ENCODE assay signal across 20 mouse cellular contexts in the genomic region with DNA sequence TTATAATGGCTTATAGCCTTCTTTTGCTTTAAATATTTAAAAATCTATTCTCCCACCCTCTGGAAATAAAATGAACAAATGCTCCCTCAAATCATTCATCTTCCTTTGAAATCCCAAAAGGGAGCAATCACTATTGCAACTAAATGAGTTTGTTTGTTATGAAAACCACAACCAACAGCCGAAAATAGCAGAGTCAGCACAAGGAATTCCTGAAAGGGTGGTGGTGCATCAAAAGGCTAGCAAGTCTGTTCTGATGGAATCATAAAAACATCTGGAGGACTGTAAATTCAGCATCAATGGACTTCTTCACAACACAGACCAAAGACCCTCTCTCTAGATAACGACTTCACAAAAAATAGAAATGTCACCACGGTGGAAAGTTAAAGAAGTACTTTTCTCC. TPM values are rescaled to one million over a fixed set of nuclear protein-coding genes. Genes with fewer than 3 reads are reported as not detected.
DNase-seq lines count a peak whose midpoint lies in the region; ATAC-seq and TF ChIP-seq lines count a peak whose summit lies in the region.
"Had no signal": no experiment of that assay in that cellular context is flagged by ENCODE, and none has a peak within 500 bp of the region (broad histone marks: within the 10 kb centered on the region; RNA-seq: fewer than 3 reads in every experiment).

No protein-coding gene starts in this region.

- TF ChIP-seq EP300 in CH12.LX (IDR thresholded peaks at IDR 0.05; ENCODE audit: low read length): no peak

- H3K4me2 ChIP-seq in forebrain, postnatal 0 days (ENCODE audit: low read depth): no peak overlapping the region
- H3K4me2 ChIP-seq in forebrain, embryonic 12.5 days: no peak overlapping the region
- H3K4me2 ChIP-seq in intestine, postnatal 0 days (replicated peaks; ENCODE audit: low read depth): peak overlapping the region; percentile 25
- H3K4me2 ChIP-seq in intestine, embryonic 16.5 days (ENCODE audit: low read depth, low read length): no peak overlapping the region
- no peak overlapping the region for H3K4me2 ChIP-seq in CH12.LX (ENCODE audit: insufficient read depth, low read depth, poor library complexity, severe bottlenecking)
- H3K4me2 ChIP-seq: embryonic facial prominence, embryonic 13.5 days; forebrain, embryonic 13.5 days; heart, embryonic 12.5 days had no signal

- no peak overlapping the region for H3K9ac ChIP-seq in forebrain, postnatal 0 days
- H3K9ac ChIP-seq in forebrain, embryonic 12.5 days: no peak overlapping the region
- no peak overlapping the region for H3K9ac ChIP-seq in intestine, postnatal 0 days (ENCODE audit: low read depth, low read length)
- no peak overlapping the region for H3K9ac ChIP-seq in intestine, embryonic 16.5 days (ENCODE audit: low read depth, low read length)
- no peak overlapping the region for H3K9ac ChIP-seq in CH12.LX (ENCODE audit: insufficient read depth, low read depth)
- H3K9ac ChIP-seq: embryonic facial prominence, embryonic 13.5 days; forebrain, embryonic 13.5 days; heart, embryonic 12.5 days; hindbrain, embryonic 13.5 days had no signal

- TF ChIP-seq CTCF in forebrain, postnatal 0 days (IDR thresholded peaks at IDR 0.05; ENCODE audit: low read depth): no peak
- TF ChIP-seq CTCF in intestine, postnatal 0 days (IDR thresholded peaks at IDR 0.05; ENCODE audit: low read depth): no peak
- no peak for TF ChIP-seq CTCF in CH12.LX (conservative IDR thresholded peaks at IDR 0.05 in 1 of 2, IDR thresholded peaks at IDR 0.05 in 1 of 2; ENCODE audit: low read depth in 2 of 2, low read length in 2 of 2)
- no peak for TF ChIP-seq CTCF in brain, embryonic 14.5 days (IDR thresholded peaks at IDR 0.05; ENCODE audit: borderline replicate concordance, extremely low read depth, insufficient read depth, insufficient read length)

- 0 out of 2 replicates have a peak, but pooled peaks cover 3% of the 10 kb centered on the region for H3K4me1 ChIP-seq in forebrain, postnatal 0 days (ENCODE audit: insufficient read depth)
- H3K4me1 ChIP-seq in forebrain, embryonic 12.5 days: peaks cover 16% of the 10 kb centered on the region
- H3K4me1 ChIP-seq in intestine, postnatal 0 days (replicated peaks; ENCODE audit: control insufficient read depth, insufficient read depth, low read length): no peaks in the 10 kb centered on the region
- H3K4me1 ChIP-seq in intestine, embryonic 16.5 days (ENCODE audit: control insufficient read depth, insufficient read depth, low read length): peaks cover 9% of the 10 kb centered on the region; the same call in 1 of the 2 replicates
- peaks cover 0 to 14% of the 10 kb centered on the region in 2 experiments; a peak in 2 of 4 replicates for H3K4me1 ChIP-seq in CH12.LX (ENCODE audit: control insufficient read depth in 1 of 2, insufficient read depth in 2 of 2)
- H3K4me1 ChIP-seq in midbrain, embryonic 10.5 days: peaks cover 52% of the 10 kb centered on the region

- H3K9me3 ChIP-seq in forebrain, postnatal 0 days (ENCODE audit: low read length): no peaks in the 10 kb centered on the region
- no peaks in the 10 kb centered on the region for H3K9me3 ChIP-seq in forebrain, embryonic 12.5 days
- no peaks in the 10 kb centered on the region for H3K9me3 ChIP-seq in intestine, postnatal 0 days (ENCODE audit: control insufficient read depth)
- H3K9me3 ChIP-seq in intestine, embryonic 16.5 days (ENCODE audit: control insufficient read depth, low read length): no peaks in the 10 kb centered on the region
- H3K9me3 ChIP-seq in CH12.LX (replicated peaks; ENCODE audit: low read length): no peaks in the 10 kb centered on the region
- no peaks in the 10 kb centered on the region for H3K9me3 ChIP-seq in midbrain, embryonic 10.5 days (replicated peaks)
- H3K9me3 ChIP-seq: embryonic facial prominence, embryonic 13.5 days; forebrain, embryonic 13.5 days; G1E; heart, embryonic 12.5 days; hindbrain, embryonic 13.5 days had no signal

- H3K27ac ChIP-seq in forebrain, postnatal 0 days (ENCODE audit: low read depth, low read length): no peak overlapping the region
- H3K27ac ChIP-seq in forebrain, embryonic 12.5 days: no peak overlapping the region
- H3K27ac ChIP-seq in intestine, postnatal 0 days (ENCODE audit: low read depth, low read length): no peak overlapping the region
- no peak overlapping the region for H3K27ac ChIP-seq in intestine, embryonic 16.5 days (ENCODE audit: low read length)
- no peak overlapping the region for H3K27ac ChIP-seq in CH12.LX (ENCODE audit: insufficient read depth, low read depth)
- H3K27ac ChIP-seq in midbrain, embryonic 10.5 days (replicated peaks): no peak overlapping the region
- H3K27ac ChIP-seq: embryonic facial prominence, embryonic 13.5 days; forebrain, embryonic 13.5 days; hindbrain, embryonic 13.5 days had no signal

- ATAC-seq in forebrain, postnatal 0 days: no peak
- no peak for ATAC-seq in forebrain, embryonic 12.5 days (ENCODE audit: low FRiP score)
- ATAC-seq in intestine, postnatal 0 days: no peak
- no peak for ATAC-seq in intestine, embryonic 16.5 days
- ATAC-seq: forebrain, embryonic 13.5 days; inflammation-experienced regulatory T-cells, adult 6 months had no signal

- no peak for TF ChIP-seq RAD21 in CH12.LX (IDR thresholded peaks at IDR 0.05; ENCODE audit: low read depth, low read length)

- 37% methylated on average over 3 of the region's 3 CpGs for WGBS in forebrain, postnatal 0 days
- WGBS in forebrain, embryonic 12.5 days: 14% methylated on average over 3 of the region's 3 CpGs
- WGBS in intestine, postnatal 0 days: 18% methylated on average over 3 of the region's 3 CpGs
- 31% methylated on average over 3 of the region's 3 CpGs for WGBS in intestine, embryonic 16.5 days
- WGBS in midbrain, embryonic 10.5 days: 17% methylated on average over 3 of the region's 3 CpGs

- peaks cover 15% of the 10 kb centered on the region; the same call in 1 of the 2 replicates for H3K27me3 ChIP-seq in forebrain, postnatal 0 days (ENCODE audit: insufficient read depth, low read length)
- peaks cover 3% of the 10 kb centered on the region; the same call in 1 of the 2 replicates for H3K27me3 ChIP-seq in forebrain, embryonic 12.5 days
- H3K27me3 ChIP-seq in intestine, postnatal 0 days (replicated peaks; ENCODE audit: control insufficient read depth, insufficient read depth, low read length): no peaks in the 10 kb centered on the region
- H3K27me3 ChIP-seq in intestine, embryonic 16.5 days (replicated peaks; ENCODE audit: control insufficient read depth, insufficient read depth, low read length): no peaks in the 10 kb centered on the region
- H3K27me3 ChIP-seq in CH12.LX (replicated peaks): peaks cover 7% of the 10 kb centered on the region
- peaks cover 8% of the 10 kb centered on the region; the same call in 1 of the 2 replicates for H3K27me3 ChIP-seq in midbrain, embryonic 10.5 days (ENCODE audit: low read depth, poor library complexity, severe bottlenecking)
- H3K27me3 ChIP-seq: heart, embryonic 12.5 days; hindbrain, embryonic 13.5 days had no signal

- no peak for TF ChIP-seq POLR2A in CH12.LX (IDR thresholded peaks at IDR 0.05; ENCODE audit: low read depth, low read length)
- no peak for TF ChIP-seq POLR2A in brain, embryonic 14.5 days (IDR thresholded peaks at IDR 0.05; ENCODE audit: borderline replicate concordance, extremely low read depth, insufficient read depth, insufficient read length, poor library complexity, severe bottlenecking)

- H3K36me3 ChIP-seq in forebrain, postnatal 0 days (ENCODE audit: insufficient read depth): no peaks in the 10 kb centered on the region
- no peaks in the 10 kb centered on the region for H3K36me3 ChIP-seq in forebrain, embryonic 12.5 days (replicated peaks)
- H3K36me3 ChIP-seq in intestine, postnatal 0 days (ENCODE audit: control insufficient read depth, insufficient read depth): no peaks in the 10 kb centered on the region
- no peaks in the 10 kb centered on the region for H3K36me3 ChIP-seq in intestine, embryonic 16.5 days (ENCODE audit: control insufficient read depth, insufficient read depth, low read length)
- no peaks in the 10 kb centered on the region for H3K36me3 ChIP-seq in CH12.LX (replicated peaks in 1 of 2; ENCODE audit: control insufficient read depth in 1 of 2, insufficient read depth in 1 of 2, low read length in 1 of 2)
- H3K36me3 ChIP-seq in midbrain, embryonic 10.5 days: no peaks in the 10 kb centered on the region
- H3K36me3 ChIP-seq: embryonic facial prominence, embryonic 13.5 days; G1E; heart, embryonic 12.5 days; hindbrain, embryonic 13.5 days had no signal

- peak; percentile 57 for DNase-seq in forebrain, postnatal 0 days
- no peak for DNase-seq in CH12.LX (ENCODE audit: extremely low read depth)
- DNase-seq in brain, embryonic 14.5 days (ENCODE audit: low read depth): peak; percentile 47
- no peak for DNase-seq in midbrain, embryonic 10.5 days (ENCODE audit: low spot score)
- DNase-seq: adrenal gland, adult 8-10 months; adrenal gland, postnatal 36 days; cerebellum, adult 11 months; cerebellum, adult 8-10 months; gastrocnemius, postnatal 14 days; kidney, adult 18-20 months had no signal

- in situ Hi-C loops in CH12.LX (cut with MboI; ENCODE audit: low pct_ligation_motif_present, low pct_unique_long_range_greater_than_20kb, low sequenced_read_pairs): no loop called here

- no peaks in the 10 kb centered on the region; the same call in 1 of the 2 replicates for H3K79me2 ChIP-seq in CH12.LX (replicated peaks; ENCODE audit: control insufficient read depth, extremely low read depth, insufficient read depth, poor library complexity, severe bottlenecking)

- dilution Hi-C loops in CH12.LX (cut with MboI; ENCODE audit: extremely low pct_ligation_motif_present, extremely low pct_unique_long_range_greater_than_20kb, low sequenced_read_pairs): no loop called here

- no peak overlapping the region for H3K4me3 ChIP-seq in forebrain, postnatal 0 days (ENCODE audit: low read depth, low read length)
- no peak overlapping the region for H3K4me3 ChIP-seq in forebrain, embryonic 12.5 days (replicated peaks)
- no peak overlapping the region for H3K4me3 ChIP-seq in intestine, postnatal 0 days (ENCODE audit: low read depth, low read length)
- H3K4me3 ChIP-seq in intestine, embryonic 16.5 days (ENCODE audit: low read length): no peak overlapping the region
- no peak overlapping the region for H3K4me3 ChIP-seq in CH12.LX (replicated peaks in 1 of 3; ENCODE audit: low read depth in 2 of 3, low read length in 2 of 3, poor library complexity in 1 of 3)
- no peak overlapping the region for H3K4me3 ChIP-seq in midbrain, embryonic 10.5 days
- H3K4me3 ChIP-seq: embryonic facial prominence, embryonic 13.5 days; heart, embryonic 12.5 days had no signal

RNA-seq across cellular contexts. Expression of a gene that starts 4.0 kb away (rescaled TPM):
- total RNA-seq in forebrain, postnatal 0 days (2014; rRNA removed): 2.1 and 4.6 TPM in 2 replicates
- polyA plus RNA-seq in forebrain, postnatal 0 days (2015; fragmentation: Nextera tagmentation; extraction: Ambion mirVana): 0.48 and 0.62 TPM in 2 replicates
- 1.7 and 2.7 TPM in 2 replicates for polyA plus RNA-seq in forebrain, embryonic 12.5 days (2016; fragmentation: Nextera tagmentation; extraction: Ambion mirVana)
- 1.6 and 1.7 TPM in 2 replicates for polyA plus RNA-seq in intestine, postnatal 0 days (2015; fragmentation: Nextera tagmentation; extraction: Ambion mirVana)
- polyA plus RNA-seq in intestine, embryonic 16.5 days (2015; fragmentation: Nextera tagmentation; extraction: Ambion mirVana): 1.4 and 1.7 TPM in 2 replicates
- total RNA-seq in CH12.LX (2012; rRNA removed): 5.8 and 6.1 TPM in 2 replicates
- 5.0 and 5.6 TPM in 2 replicates for total RNA-seq in CH12.LX (2014; rRNA removed)
- polyA plus RNA-seq in CH12.LX (2012; ENCODE audit: insufficient read length, low read depth): 6.1 and 6.2 TPM in 2 replicates
- polyA plus RNA-seq in brain, embryonic 14.5 days (2012; rRNA removed): 4.1 and 5.6 TPM in 2 replicates
- polyA plus RNA-seq in midbrain, embryonic 10.5 days (2016; fragmentation: Nextera tagmentation; extraction: Ambion mirVana): 5.8 and 11.9 TPM in 2 replicates

RNA-seq across cellular contexts. Expression of a gene that starts 8.3 kb away (rescaled TPM):
- total RNA-seq in forebrain, postnatal 0 days (2014; rRNA removed): 6.6 and 11.6 TPM in 2 replicates
- 2.8 and 3.2 TPM in 2 replicates for polyA plus RNA-seq in forebrain, postnatal 0 days (2015; fragmentation: Nextera tagmentation; extraction: Ambion mirVana)
- 2.1 and 2.4 TPM in 2 replicates for polyA plus RNA-seq in forebrain, embryonic 12.5 days (2016; fragmentation: Nextera tagmentation; extraction: Ambion mirVana)
- polyA plus RNA-seq in intestine, postnatal 0 days (2015; fragmentation: Nextera tagmentation; extraction: Ambion mirVana): 1.2 and 1.5 TPM in 2 replicates
- 1.8 and 2.1 TPM in 2 replicates for polyA plus RNA-seq in intestine, embryonic 16.5 days (2015; fragmentation: Nextera tagmentation; extraction: Ambion mirVana)
- total RNA-seq in CH12.LX (2012; rRNA removed) (3.9 and 4.3 TPM in 2 replicates), CH12.LX (2014; rRNA removed) (4.7 and 5.5 TPM in 2 replicates)
- polyA plus RNA-seq in CH12.LX (2012; ENCODE audit: insufficient read length, low read depth): 8.4 and 8.5 TPM in 2 replicates
- polyA plus RNA-seq in brain, embryonic 14.5 days (2012; rRNA removed): 2.0 and 5.6 TPM in 2 replicates
- 1.5 and 2.0 TPM in 2 replicates for polyA plus RNA-seq in midbrain, embryonic 10.5 days (2016; fragmentation: Nextera tagmentation; extraction: Ambion mirVana)
- total RNA-seq: common myeloid progenitor, adult 5-6 weeks had no signal
- polyA plus RNA-seq: G1E had no signal

Comparison
In these comparisons a context has a peak if more than half of its experiments do, and no peak if none do; other contexts are left out.
1. DNase-seq: peak in forebrain, postnatal 0 days (single experiment) and brain, embryonic 14.5 days (single experiment); none in CH12.LX (single experiment) and midbrain, embryonic 10.5 days (single experiment).